Mouse (Mus musculus): ENCODE data around the gene Chka.

Chka gene

GRCm38 (mm10) chr19:3846676-3847604 is 4.6 kb upstream of the Chka start:
- DNase-seq (ENCODE audit: low read depth, low spot score) = no peak

GRCm38 (mm10) chr19:3847711-3848110 is 3.9 kb upstream of the Chka start:
- no peak for DNase-seq (ENCODE audit: low read depth, low spot score)

DNA sequence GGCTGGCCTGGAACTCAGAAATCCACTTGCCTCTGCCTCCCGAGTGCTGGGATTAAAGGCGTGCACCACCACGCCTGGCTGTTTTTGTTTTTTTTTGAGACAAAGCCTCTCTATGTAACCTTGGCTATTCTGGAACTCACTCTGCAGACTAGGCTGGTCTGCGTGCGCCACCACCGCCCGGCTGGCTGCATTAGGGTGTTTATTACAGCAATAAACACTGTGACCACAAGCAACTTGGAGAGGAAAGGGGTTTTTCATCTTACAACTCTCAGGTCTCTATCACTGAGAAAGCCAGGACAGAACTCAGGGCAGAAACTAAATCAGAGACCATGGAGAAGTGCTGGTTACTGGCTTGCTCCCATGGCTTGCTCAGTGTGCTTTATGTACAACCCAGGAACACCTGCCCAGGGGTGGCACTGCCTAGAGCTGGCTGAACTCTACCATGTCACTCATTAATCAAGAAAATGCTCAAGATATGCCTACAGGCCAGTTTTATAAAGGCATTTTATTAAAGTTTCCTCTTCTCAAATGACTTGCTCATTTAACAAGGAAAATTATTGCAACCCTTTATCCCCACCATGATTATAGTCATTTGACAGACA is 3.3 kb upstream of the Chka start:
- DNase-seq (ENCODE audit: low read depth, low spot score) = no peak

- no peak for DNase-seq (ENCODE audit: low read depth, low spot score)
Measured at GRCm38 (mm10) chr19:3849251-3849650, 2.3 kb upstream of the Chka start.

- DNase-seq (ENCODE audit: low read depth, low spot score) = no peak
Measured at GRCm38 (mm10) chr19:3850076-3850475, 1.5 kb upstream of the Chka start.

DNA sequence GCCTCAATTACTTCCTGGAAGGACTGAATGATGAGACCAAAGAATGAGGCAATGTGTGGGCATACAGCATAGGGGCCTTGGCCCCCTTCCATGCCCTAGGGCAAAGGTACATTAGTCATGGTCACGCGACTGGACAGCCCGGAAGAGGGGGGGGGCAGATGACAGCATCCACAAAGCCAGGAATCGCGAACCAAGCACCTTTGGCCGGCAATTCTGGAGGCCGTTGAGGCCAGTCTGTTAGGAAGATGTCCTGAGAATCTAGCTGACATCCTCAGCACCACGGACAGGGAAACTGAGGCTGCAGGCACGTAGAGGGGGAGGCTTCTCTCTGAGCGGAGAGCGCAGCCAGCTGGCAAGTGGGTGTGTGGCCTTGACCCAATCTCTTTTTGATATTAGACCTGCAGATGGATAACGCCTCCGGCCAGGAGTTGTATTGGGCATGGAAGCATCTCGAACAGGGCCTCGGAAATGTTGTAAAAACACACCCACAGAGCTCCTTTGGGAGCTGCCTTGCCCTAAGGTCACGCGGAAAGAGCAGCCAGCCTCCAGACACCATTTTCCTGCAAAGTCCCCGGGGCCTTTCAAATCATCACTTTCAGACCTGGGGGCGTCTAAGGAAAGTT is 615 bp upstream of the Chka start:
- no peak for DNase-seq (ENCODE audit: low read depth, low spot score)

DNA sequence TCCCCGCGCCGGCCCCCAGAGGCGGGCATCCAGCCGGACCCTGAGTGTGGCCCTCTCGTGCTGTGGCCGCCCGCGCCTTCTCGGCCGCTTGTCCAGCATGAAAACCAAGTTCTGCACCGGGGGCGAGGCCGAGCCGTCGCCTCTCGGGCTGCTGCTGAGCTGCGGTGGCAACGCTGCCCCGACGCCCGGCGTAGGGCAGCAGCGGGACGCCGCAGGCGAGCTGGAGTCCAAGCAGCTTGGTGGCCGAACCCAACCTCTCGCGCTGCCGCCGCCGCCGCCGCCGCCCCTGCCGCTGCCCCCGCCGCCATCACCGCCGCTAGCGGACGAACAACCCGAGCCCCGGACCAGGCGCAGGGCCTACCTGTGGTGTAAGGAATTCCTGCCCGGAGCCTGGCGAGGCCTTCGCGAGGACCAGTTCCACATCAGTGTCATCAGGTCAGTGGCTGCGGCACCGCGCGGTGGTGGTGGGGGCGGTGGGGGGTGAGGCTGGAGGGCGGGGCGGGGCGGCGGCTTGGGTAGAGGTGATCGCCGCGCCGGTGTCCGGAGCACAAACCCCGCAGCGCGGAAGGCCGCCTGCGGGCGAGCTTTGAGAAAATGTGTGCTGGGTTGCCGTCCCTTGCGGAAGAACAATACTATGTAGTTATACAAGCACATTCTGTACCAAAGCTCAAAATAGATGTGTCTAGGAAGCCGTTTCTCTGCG is 557 bp downstream of the Chka start:
- DNase-seq (ENCODE audit: low read depth, low spot score) = no peak

DNA sequence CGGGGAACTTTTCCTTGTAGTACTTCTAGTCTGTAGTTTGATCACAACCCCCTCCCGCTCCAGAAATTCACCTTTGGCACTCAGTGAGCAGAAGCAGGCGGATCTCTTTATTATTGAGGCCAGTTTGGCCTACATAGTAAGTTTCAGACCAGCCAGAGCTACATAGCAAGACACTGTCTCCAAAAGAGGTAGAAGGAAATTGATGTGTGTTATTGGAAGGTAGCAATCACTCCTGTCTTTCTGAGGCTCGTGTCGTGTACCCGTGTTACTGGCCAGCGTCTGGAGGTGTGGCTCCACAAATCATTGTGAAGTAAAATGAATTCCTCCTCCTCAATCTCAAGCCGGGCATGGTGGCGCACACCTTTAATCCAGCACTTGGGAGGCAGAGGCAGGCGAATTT is 1.5 kb downstream of the Chka start:
- DNase-seq (ENCODE audit: low read depth, low spot score) = no peak

DNA sequence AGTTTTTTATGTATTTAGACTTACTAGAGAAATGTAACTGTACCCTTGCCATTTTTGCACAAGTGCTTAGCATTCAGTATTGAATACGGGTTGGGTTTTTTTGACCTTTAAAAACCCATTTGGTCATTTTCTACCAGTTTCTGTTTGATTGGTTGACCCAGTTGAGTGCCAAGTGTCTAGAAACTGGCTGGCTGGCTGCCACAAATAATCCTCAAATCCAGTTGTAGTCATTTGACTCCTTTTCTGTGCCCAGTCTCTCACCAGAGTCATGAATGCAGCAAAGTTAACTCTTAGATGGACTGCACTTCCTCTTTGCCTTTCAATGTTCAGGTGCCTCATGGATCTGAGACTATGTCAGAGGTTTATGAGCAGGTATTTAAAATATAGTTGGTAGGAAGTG is 2.3 kb downstream of the Chka start:
- no peak for DNase-seq (ENCODE audit: low read depth, low spot score)

GRCm38 (mm10) chr19:3855091-3855490 is 3.5 kb downstream of the Chka start:
- DNase-seq (ENCODE audit: low read depth, low spot score) = no peak

- no peak for DNase-seq (ENCODE audit: low read depth, low spot score)
Measured at GRCm38 (mm10) chr19:3855601-3856000, 4.0 kb downstream of the Chka start.

GRCm38 (mm10) chr19:3857220-3857619 is 5.6 kb downstream of the Chka start:
- DNase-seq (ENCODE audit: low read depth, low spot score) = no peak

DNA sequence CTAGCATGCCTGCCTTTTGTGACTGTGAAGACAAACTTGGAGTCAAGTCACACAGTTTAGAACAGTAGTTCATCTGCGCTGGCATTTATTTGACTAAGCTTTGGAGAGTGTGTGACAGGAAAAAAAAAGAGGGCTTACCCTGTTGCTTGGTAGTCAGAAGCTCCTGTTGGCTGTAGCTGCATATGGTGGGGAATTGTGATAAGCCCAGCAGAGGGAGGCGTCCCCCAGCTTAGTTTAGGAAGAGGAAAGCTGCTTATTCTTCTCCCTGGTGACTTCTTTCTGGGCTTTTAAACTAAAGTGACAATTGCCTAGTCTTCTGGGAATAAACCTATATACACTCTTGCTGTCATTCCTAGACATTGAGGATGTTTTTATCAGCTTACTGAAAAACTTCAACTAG is 11.1 kb downstream of the Chka start:
- no peak for DNase-seq (ENCODE audit: low read depth, low spot score)

DNA sequence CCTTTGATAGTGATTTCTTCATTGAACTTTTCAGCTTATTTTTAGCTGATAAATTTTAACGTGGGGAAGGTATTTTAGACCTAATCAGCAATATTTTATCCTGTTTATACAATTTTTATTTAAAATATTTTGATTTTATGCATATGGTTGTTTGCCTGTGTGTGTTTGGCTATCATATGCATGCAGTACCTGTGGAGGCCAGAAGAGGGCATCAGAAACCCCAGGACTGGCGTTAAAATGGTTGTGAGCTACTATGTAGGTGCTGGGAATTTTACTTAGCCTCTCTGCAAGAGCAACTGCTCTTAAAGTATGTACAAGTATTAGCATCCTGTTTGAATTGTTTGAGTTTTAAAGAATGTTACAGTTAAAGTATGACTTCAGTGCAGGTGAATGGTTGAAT is 13.4 kb downstream of the Chka start:
- DNase-seq (ENCODE audit: low read depth, low spot score) = no peak

- no peak for DNase-seq (ENCODE audit: low read depth, low spot score)
Measured at GRCm38 (mm10) chr19:3868290-3868689, 16.7 kb downstream of the Chka start.

DNA sequence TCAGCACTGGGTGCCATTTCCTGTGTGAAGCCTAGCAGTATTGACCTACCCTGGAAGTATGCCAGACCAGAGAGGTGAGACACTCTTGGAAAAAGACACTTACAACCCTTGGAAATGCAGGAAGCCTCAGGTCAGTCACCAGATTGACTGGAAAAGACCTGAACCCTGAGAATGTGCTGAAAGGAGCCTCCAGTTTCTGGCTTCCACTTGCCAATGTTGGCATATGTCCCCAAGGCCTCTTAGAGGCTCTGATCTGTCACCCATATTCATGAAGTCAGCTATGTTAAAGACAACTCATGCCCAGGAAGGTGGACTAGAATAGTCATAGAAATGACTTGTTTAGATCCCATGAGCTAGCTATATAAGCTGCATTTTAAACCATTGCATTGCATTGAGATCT is 19.9 kb downstream of the Chka start:
- DNase-seq (ENCODE audit: low read depth, low spot score) = no peak

GRCm38 (mm10) chr19:3872373-3872772 is 20.8 kb downstream of the Chka start:
- no peak for DNase-seq (ENCODE audit: low read depth, low spot score)

DNA sequence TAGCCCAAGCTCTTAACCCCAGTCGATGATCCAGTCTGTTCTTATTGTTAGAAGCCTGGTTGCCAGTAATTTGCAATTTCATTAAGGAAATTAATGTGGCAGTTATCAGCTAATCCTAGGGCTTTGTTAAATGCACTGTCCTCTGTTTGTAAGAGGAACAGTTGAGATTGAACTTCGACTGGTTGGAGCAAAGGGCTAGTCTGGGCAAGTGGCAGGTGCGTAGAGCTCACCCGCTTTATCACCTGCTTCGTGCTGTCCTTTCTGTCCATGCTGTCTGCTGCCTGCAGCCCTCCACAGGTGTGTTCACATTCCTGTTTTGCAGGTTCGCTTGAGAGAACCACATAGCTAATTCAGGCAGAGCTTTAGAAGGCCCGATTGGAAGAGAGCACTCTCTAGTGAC is 23.5 kb downstream of the Chka start:
- no peak for DNase-seq (ENCODE audit: low read depth, low spot score)

- no peak for DNase-seq (ENCODE audit: low read depth, low spot score)
Measured at GRCm38 (mm10) chr19:3880054-3880848, 28.7 kb downstream of the Chka start.

DNA sequence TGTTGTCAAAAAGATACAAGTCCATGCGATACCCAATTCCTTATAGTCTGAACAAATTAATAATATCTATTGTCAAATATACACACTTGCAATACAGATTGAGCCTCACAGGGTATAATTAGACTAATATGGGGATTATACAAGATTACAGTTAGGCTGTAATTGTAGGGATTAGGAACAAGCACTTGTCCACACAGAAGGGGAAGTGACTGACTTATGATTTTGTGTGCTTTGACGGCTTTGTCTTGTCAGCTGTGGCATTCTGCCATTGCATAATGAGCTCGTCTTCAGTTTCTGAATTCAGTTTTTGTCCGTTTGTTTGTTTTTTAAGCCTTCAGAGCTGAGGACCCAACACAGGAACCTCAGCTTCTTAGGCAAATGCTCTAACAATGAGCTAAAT is 30.6 kb downstream of the Chka start:
- DNase-seq (ENCODE audit: low read depth, low spot score) = no peak

DNA sequence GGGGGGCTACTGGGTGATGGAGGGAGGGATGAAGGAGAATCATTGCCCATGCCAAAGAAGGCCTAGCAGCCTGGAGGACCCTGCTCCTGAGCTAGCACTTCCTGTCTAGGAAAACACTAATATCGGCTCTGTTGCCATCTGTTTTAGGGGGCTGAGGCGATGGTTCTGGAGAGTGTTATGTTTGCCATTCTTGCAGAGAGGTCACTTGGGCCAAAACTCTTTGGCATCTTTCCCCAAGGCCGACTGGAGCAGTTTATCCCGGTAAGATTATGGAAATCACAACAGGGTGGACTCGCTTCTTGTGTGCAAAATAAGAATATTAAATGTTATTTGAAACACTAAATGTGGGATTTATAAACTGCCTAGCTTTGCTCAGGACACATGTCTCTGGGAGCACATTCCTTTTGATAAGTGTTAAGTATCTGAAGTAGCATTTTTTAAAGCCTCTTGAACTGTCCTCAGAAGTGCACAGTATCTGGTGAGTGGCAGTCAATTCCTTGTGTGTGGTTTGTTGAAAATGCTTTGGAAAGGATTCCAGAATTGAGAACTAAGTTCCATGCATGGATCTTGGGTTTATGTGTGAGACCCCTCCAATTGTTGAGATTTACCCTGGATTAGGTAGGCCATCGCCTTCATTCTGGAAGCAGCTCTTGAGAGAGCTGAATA is 32.9 kb downstream of the Chka start:
- DNase-seq (ENCODE audit: low read depth, low spot score) = no peak
